Mouse (Mus musculus): Measurements from ENCODE around the gene Zfp422. TPM values are rescaled to one million over a fixed set of nuclear protein-coding genes. Genes with fewer than 3 reads are reported as not detected.
"Not testable (repeated sequence)": the region's sequence is repeated elsewhere in the genome, so short reads cannot be mapped to it uniquely, and the experiment has no call there.

Gene Zfp422
- total and polyA plus RNA-seq, 2 experiments from 2014 or later: 79.8 to 114 TPM

DNA sequence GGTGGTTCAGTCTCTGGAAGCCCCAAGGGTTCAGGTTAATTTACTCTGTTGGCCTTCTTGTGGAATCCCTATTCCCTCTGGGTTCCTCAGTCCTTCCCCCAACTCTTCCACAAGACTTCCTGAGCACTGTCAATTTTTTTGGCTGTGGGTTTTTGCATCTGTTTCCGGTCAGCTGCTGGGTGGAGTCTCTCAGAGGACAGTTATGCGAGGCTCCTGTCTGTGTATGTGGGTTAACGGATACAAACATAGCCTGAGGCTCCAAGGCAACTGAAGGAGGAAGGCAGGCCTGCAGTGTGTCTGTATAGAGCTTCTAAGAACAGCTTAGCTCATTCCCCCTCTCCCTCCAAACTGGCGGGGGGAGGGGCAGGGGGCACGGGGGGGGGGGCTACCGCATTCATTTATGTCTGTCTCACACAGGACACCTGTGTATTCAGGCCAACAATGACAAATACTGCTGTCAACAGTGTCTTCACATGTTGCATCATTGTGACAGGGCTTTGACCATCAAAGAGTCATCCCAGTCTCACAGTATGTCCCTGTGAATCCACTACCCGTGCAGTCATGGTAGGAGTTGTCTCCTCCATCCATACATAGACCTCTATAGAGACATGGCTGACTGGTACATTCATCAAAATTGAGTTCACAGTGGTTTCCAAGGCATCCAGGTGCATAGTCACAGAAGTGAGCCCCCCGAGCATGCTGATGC is 7.3 kb downstream of the Zfp422 start:
- DNase-seq: no peak
- H3K9me3 ChIP-seq (ENCODE audit: low read length): no peaks in the 10 kb centered on the region
- no peak for ATAC-seq

DNA sequence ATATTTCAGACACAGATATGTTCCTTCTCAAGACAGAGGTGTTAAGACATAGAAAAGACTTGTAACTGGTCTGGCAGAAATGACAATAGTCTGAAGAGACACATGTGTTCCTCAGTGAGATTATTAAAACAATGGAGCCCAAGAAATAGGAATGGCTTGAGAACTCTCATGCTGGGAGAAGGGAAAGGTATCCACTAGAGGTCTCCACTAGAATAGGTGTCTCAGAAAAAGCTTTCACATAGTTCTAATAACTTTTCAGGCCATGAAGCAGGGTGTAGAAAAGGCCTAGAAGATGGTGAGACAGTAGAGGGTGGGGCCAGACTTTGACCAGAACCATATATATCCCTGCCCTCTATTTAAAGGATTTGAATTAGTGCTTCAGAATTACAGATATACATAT is 10.7 kb downstream of the Zfp422 start:
- ATAC-seq (no peak), DNase-seq (no peak)
- TF ChIP-seq CTCF (IDR thresholded peaks at IDR 0.05; ENCODE audit: low read depth): 0 out of 2 replicates have a peak, but pooled peaks have one; percentile 3
- no peaks in the 10 kb centered on the region for H3K27me3 ChIP-seq (ENCODE audit: insufficient read depth, low read length)
- H3K27ac ChIP-seq (ENCODE audit: low read depth, low read length): no peak overlapping the region
- no peak overlapping the region for H3K9ac ChIP-seq
- H3K36me3 ChIP-seq (ENCODE audit: insufficient read depth): no peaks in the 10 kb centered on the region
- no peaks in the 10 kb centered on the region for H3K9me3 ChIP-seq (ENCODE audit: low read length)
- no peak overlapping the region for H3K4me2 ChIP-seq (ENCODE audit: low read depth)
- H3K4me1 ChIP-seq (ENCODE audit: insufficient read depth): no peaks in the 10 kb centered on the region
- no peak overlapping the region for H3K4me3 ChIP-seq (ENCODE audit: low read depth, low read length)

More for the DNA sequence above, 7.3 kb downstream of the Zfp422 start:
- H3K4me2 ChIP-seq (ENCODE audit: low read depth): no peak overlapping the region
- no peak for TF ChIP-seq CTCF (IDR thresholded peaks at IDR 0.05; ENCODE audit: low read depth)
- H3K4me1 ChIP-seq (ENCODE audit: insufficient read depth): no peaks in the 10 kb centered on the region
- H3K4me3 ChIP-seq (ENCODE audit: low read depth, low read length): no peak overlapping the region
- no peaks in the 10 kb centered on the region for H3K27me3 ChIP-seq (ENCODE audit: insufficient read depth, low read length)
- H3K27ac ChIP-seq (ENCODE audit: low read depth, low read length): no peak overlapping the region
- H3K36me3 ChIP-seq (ENCODE audit: insufficient read depth): peaks cover 17% of the 10 kb centered on the region
- 71% methylated on average over 7 of the region's 8 CpGs for WGBS
- H3K9ac ChIP-seq: no peak overlapping the region

DNA sequence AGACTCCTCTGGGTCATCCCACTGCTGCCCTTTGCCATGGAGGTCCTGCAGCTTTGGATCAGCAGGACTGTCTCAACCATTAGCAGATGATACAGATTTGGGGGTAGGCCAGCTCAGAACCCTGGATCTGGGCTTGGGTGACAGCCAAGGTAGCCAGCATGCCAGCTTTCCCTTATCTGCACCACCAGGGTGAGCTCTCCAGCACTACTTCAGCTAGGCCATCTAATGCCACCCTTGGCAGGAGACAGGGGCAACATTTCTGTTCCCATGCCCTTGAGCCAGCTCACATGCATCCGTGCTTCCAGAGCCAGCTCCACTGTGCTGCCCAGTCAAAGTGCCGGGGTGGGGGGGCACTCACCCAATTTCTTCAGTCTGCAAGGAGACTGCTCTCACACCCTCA is 13.1 kb downstream of the Zfp422 start:
- DNase-seq (no peak), ATAC-seq (no peak)
- TF ChIP-seq CTCF (IDR thresholded peaks at IDR 0.05; ENCODE audit: low read depth): no peak
- H3K27ac ChIP-seq (ENCODE audit: low read depth, low read length): no peak overlapping the region
- H3K4me2 ChIP-seq (ENCODE audit: low read depth): no peak overlapping the region
- H3K4me3 ChIP-seq (ENCODE audit: low read depth, low read length): no peak overlapping the region
- H3K36me3 ChIP-seq (ENCODE audit: insufficient read depth): no peaks in the 10 kb centered on the region
- H3K9me3 ChIP-seq (ENCODE audit: low read length): no peaks in the 10 kb centered on the region
- 86% methylated on average over 2 of the region's 2 CpGs for WGBS
- no peaks in the 10 kb centered on the region for H3K27me3 ChIP-seq (ENCODE audit: insufficient read depth, low read length)
- H3K9ac ChIP-seq: no peak overlapping the region
- H3K4me1 ChIP-seq (ENCODE audit: insufficient read depth): no peaks in the 10 kb centered on the region

DNA sequence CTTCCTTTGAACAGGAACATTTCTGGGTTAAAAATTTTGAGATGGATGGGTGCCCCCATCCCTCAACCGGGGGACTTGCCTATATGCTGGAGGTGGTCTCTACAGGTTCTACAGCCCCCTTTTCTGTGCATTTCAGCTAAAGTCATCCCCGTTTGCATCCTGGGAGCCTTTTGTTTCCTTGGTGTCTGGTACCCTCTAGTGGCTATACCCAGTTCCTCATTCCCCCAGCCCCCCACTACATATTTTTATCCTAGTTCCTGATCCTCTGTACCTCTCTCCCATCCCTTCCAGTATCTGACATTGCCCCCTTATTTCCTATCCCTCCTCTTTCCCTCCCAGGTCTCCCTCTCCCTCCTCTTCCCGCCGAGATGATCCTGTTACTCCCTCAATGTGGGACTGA is 21.6 kb downstream of the Zfp422 start:
- Histone ChIP-seq H3K9me3 (ENCODE audit: low read length) (no peaks in the 10 kb centered on the region), H3K27me3 (ENCODE audit: insufficient read depth, low read length) (no peaks in the 10 kb centered on the region), H3K4me3 (ENCODE audit: low read depth, low read length) (no peak overlapping the region), H3K4me2 (ENCODE audit: low read depth) (no peak overlapping the region), H3K4me1 (ENCODE audit: insufficient read depth) (no peaks in the 10 kb centered on the region), H3K36me3 (ENCODE audit: insufficient read depth) (no peaks in the 10 kb centered on the region), H3K9ac (no peak overlapping the region), H3K27ac (ENCODE audit: low read depth, low read length) (no peak overlapping the region)
- WGBS: 42% methylated on average over 4 of the region's 4 CpGs
- no peak for ATAC-seq
- DNase-seq: no peak
- TF ChIP-seq CTCF (IDR thresholded peaks at IDR 0.05; ENCODE audit: low read depth): peak; percentile 39

DNA sequence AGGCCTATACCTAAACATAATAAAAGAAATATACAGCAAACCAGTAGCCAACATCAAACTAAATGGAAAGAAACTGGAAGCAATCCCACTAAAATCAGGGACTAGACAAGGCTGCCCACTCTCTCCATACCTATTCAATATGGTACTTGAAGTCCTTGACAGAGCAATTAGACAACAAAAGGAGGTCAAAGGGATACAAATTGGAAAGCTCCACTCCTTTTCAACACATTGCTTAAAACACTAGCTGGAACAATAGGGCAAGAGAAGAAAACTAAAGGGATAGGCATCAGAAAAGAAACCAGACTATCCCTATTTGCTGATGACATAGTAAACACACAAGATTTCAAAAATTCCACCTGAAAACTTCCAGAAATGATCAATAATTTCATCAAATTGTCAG is 27.8 kb downstream of the Zfp422 start:
- H3K4me1 ChIP-seq (ENCODE audit: insufficient read depth); H3K4me2 ChIP-seq (ENCODE audit: low read depth); DNase-seq; H3K27me3 ChIP-seq (ENCODE audit: insufficient read depth, low read length); H3K9ac ChIP-seq; ATAC-seq; H3K9me3 ChIP-seq (ENCODE audit: low read length); H3K36me3 ChIP-seq (ENCODE audit: insufficient read depth); H3K27ac ChIP-seq (ENCODE audit: low read depth, low read length); H3K4me3 ChIP-seq (ENCODE audit: low read depth, low read length): not testable (repeated sequence)

DNA sequence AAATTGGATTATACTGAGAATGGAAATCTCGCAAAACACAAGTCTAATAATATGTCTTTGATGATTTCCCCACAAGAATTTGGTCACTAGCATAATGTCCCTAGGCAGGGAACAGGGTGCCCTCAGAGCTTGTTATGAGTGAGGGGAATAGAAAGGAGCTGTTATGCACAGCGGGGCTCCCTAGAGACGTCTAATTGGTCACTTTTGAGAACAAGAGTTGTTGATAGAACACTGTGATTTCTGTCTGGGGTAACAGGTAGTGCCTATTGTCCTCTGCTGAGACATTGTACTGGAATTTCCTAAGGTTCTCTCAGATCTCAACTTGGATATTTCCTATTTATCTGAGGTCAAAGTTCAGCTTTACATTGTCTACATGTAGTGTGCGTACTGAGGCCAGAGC is 44.7 kb downstream of the Zfp422 start, which contains the start of gene Olfr215:
Gene Olfr215 (minus strand): TSS at position 101 of the 400 bp plus-strand sequence.
- no peaks in the 10 kb centered on the region for H3K4me1 ChIP-seq (ENCODE audit: insufficient read depth)
- H3K27ac ChIP-seq (ENCODE audit: low read depth, low read length): no peak within 1 kb of the TSS
- H3K27me3 ChIP-seq (ENCODE audit: insufficient read depth, low read length): no peaks in the 10 kb centered on the region
- H3K4me3 ChIP-seq (ENCODE audit: low read depth, low read length): no peak within 1 kb of the TSS
- WGBS: 45% methylated on average over 4 of the region's 4 CpGs
- no peaks in the 10 kb centered on the region for H3K9me3 ChIP-seq (ENCODE audit: low read length)
- H3K9ac ChIP-seq: no peak within 1 kb of the TSS
- H3K36me3 ChIP-seq (ENCODE audit: insufficient read depth): no peaks in the 10 kb centered on the region
- no peak for TF ChIP-seq CTCF (IDR thresholded peaks at IDR 0.05; ENCODE audit: low read depth)
- ATAC-seq (no peak), DNase-seq (no peak)
- H3K4me2 ChIP-seq (ENCODE audit: low read depth): no peak within 1 kb of the TSS

Small RNA genes lying within 50 kb of the gene (microRNA-seq; reads per million reads assigned to microRNA genes)
- 0.77 to 1.3 reads per million in 2 experiments for gene Mir7043

Other genes starting within 250 kb of the Zfp422 start
- gene Alox5, start 167.8 kb downstream of the Zfp422 start, total RNA-seq (2014; rRNA removed): 0.46 and 0.81 TPM in 2 replicates
- 0.97 and 1.2 TPM in 2 replicates for gene Alox5, start 167.8 kb downstream of the Zfp422 start, polyA plus RNA-seq (2015; fragmentation: Nextera tagmentation; extraction: Ambion mirVana)
- gene Olfr211, start 139.9 kb downstream of the Zfp422 start, total RNA-seq (2014; rRNA removed): not detected in 2 replicates
- not detected in 2 replicates for gene Olfr211, start 139.9 kb downstream of the Zfp422 start, polyA plus RNA-seq (2015; fragmentation: Nextera tagmentation; extraction: Ambion mirVana)
- 0.23 TPM in 1 of 2 replicates, not detected in the other for gene Olfr212, start 122.5 kb downstream of the Zfp422 start, total RNA-seq (2014; rRNA removed)
- 0.05 TPM in 1 of 2 replicates, not detected in the other for gene Olfr212, start 122.5 kb downstream of the Zfp422 start, polyA plus RNA-seq (2015; fragmentation: Nextera tagmentation; extraction: Ambion mirVana)
- not detected in 2 replicates for gene Olfr213, start 90.5 kb downstream of the Zfp422 start, total RNA-seq (2014; rRNA removed)
- not detected in 2 replicates for gene Olfr213, start 90.5 kb downstream of the Zfp422 start, polyA plus RNA-seq (2015; fragmentation: Nextera tagmentation; extraction: Ambion mirVana)
- gene Gm5580, start 77.9 kb downstream of the Zfp422 start, total RNA-seq (2014; rRNA removed): 0.14 and 0.15 TPM in 2 replicates
- gene Gm5580, start 77.9 kb downstream of the Zfp422 start, polyA plus RNA-seq (2015; fragmentation: Nextera tagmentation; extraction: Ambion mirVana): 0.34 and 0.44 TPM in 2 replicates
- gene Olfr214, start 74.8 kb downstream of the Zfp422 start, total RNA-seq (2014; rRNA removed): not detected in 2 replicates
- gene Olfr214, start 74.8 kb downstream of the Zfp422 start, polyA plus RNA-seq (2015; fragmentation: Nextera tagmentation; extraction: Ambion mirVana): not detected in 2 replicates
- 0.14 TPM in 1 of 2 replicates, not detected in the other for gene Olfr215, start 44.8 kb downstream of the Zfp422 start, total RNA-seq (2014; rRNA removed)
- not detected in 2 replicates for gene Olfr215, start 44.8 kb downstream of the Zfp422 start, polyA plus RNA-seq (2015; fragmentation: Nextera tagmentation; extraction: Ambion mirVana)
- gene Depp1, start 21.6 kb upstream of the Zfp422 start, total RNA-seq (2014; rRNA removed): 1.6 and 2.8 TPM in 2 replicates
- gene Depp1, start 21.6 kb upstream of the Zfp422 start, polyA plus RNA-seq (2015; fragmentation: Nextera tagmentation; extraction: Ambion mirVana): 2.6 TPM in 2 replicates
- gene Rassf4, start 45.0 kb upstream of the Zfp422 start, total RNA-seq (2014; rRNA removed): 2.2 and 2.8 TPM in 2 replicates
- 4.5 and 6.5 TPM in 2 replicates for gene Rassf4, start 45.0 kb upstream of the Zfp422 start, polyA plus RNA-seq (2015; fragmentation: Nextera tagmentation; extraction: Ambion mirVana)
- 0.52 and 0.77 TPM in 2 replicates for gene Tmem72, start 87.9 kb upstream of the Zfp422 start, total RNA-seq (2014; rRNA removed)
- gene Tmem72, start 87.9 kb upstream of the Zfp422 start, polyA plus RNA-seq (2015; fragmentation: Nextera tagmentation; extraction: Ambion mirVana): 1.3 and 1.9 TPM in 2 replicates

Measured in forebrain, postnatal 0 days (tissue).